Mouse (Mus musculus): Measurements from ENCODE around the gene Cox8c. TPM values are rescaled to one million over a fixed set of nuclear protein-coding genes. Genes with fewer than 3 reads are reported as not detected.

Cox8c gene
- not detected in 2 replicates for polyA plus RNA-seq (2015; fragmentation: Nextera tagmentation; extraction: Ambion mirVana)

DNA sequence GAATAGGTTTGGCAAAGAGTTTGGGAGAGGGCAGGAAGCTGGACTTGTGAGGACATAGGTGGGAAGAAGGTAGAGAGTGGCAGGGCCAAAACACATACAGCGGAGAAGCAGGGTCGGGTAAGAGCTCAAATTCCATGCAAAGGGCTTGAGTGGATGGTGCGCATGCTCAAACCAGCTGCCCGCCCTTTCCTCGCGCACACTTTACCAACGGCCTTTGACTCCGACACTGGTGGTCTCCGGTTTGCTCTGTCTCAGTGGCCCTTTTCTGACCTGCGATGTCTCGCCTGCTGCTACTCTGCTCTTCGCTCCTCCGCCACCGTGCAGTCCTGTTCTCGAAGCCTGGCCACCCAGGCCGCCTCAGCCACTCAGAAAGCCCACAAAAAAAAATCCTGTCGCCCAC, at the start of gene Cox8c:
Cox8c (plus strand) TSS at position 226 of the 400 bp plus-strand sequence.
- Histone ChIP-seq H3K4me3 (replicated peaks; ENCODE audit: low read length) (no peak within 1 kb of the TSS), H3K27ac (ENCODE audit: low read length) (no peak within 1 kb of the TSS), H3K9me3 (replicated peaks; ENCODE audit: control insufficient read depth, low read length) (no peaks in the 10 kb centered on the region), H3K9ac (ENCODE audit: low read length) (no peak within 1 kb of the TSS), H3K27me3 (ENCODE audit: control insufficient read depth, insufficient read depth, low read length) (no peaks in the 10 kb centered on the region), H3K4me1 (ENCODE audit: control insufficient read depth, insufficient read depth, low read length) (no peaks in the 10 kb centered on the region), H3K36me3 (ENCODE audit: control insufficient read depth, insufficient read depth, low read length) (no peaks in the 10 kb centered on the region), H3K4me2 (ENCODE audit: low read depth, low read length) (no peak within 1 kb of the TSS)
- WGBS, result 89% methylated on average over 17 of the region's 17 CpGs
- ATAC-seq (ENCODE audit: insufficient read depth, low FRiP score), result no peak

DNA sequence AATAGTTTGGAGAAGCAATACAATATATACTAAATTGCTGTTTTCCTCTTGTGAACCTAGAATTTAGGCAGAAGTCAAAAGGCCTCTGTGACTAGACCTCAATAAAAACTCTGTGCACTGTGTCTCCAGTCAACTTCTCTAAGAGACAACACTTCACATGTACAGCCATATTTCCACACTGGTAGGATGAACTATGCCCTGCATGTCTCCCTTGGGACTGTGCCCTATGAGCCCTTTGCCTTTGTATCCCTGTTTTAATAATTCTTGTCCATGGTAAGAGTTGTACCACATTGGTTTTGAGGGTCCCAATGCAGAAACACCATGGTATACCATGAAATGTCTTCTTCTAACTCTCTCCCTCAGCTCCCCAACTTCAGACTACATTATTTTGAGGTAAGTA, 38.3 kb upstream of the Cox8c start:
- H3K9me3 ChIP-seq (replicated peaks; ENCODE audit: control insufficient read depth, low read length), result no peaks in the 10 kb centered on the region
- no peak for ATAC-seq (ENCODE audit: insufficient read depth, low FRiP score)
- no peaks in the 10 kb centered on the region for H3K27me3 ChIP-seq (ENCODE audit: control insufficient read depth, insufficient read depth, low read length)

DNA sequence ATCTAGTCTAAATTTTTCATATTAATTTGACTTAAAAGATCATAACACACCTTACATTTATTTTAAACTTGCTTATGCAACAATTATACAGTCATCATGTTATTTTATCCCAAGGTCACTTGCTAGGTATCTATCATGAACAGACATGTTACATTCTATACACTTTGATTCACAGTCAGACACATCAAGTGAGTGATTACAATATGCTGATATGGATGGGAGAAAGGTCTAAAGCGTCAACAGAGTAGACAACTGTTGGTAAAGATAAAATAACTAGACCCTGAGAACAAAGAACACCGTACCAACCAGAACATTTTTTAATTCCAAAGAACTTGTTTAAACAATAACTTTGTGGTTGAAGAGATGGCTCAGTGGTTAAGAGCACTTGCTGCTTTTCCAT, 29.3 kb upstream of the Cox8c start:
- Histone ChIP-seq H3K9ac (ENCODE audit: low read length) (no peak overlapping the region), H3K4me3 (replicated peaks; ENCODE audit: low read length) (no peak overlapping the region), H3K27ac (ENCODE audit: low read length) (no peak overlapping the region), H3K4me2 (ENCODE audit: low read depth, low read length) (no peak overlapping the region), H3K27me3 (ENCODE audit: control insufficient read depth, insufficient read depth, low read length) (no peaks in the 10 kb centered on the region), H3K4me1 (ENCODE audit: control insufficient read depth, insufficient read depth, low read length) (0 out of 2 replicates have a peak, but pooled peaks cover 2% of the 10 kb centered on the region), H3K36me3 (ENCODE audit: control insufficient read depth, insufficient read depth, low read length) (no peaks in the 10 kb centered on the region), H3K9me3 (replicated peaks; ENCODE audit: control insufficient read depth, low read length) (no peaks in the 10 kb centered on the region)
- no peak for ATAC-seq (ENCODE audit: insufficient read depth, low FRiP score)
- 85% methylated on average over 2 of the region's 2 CpGs for WGBS

More for the DNA sequence above, 38.3 kb upstream of the Cox8c start:
- no peak overlapping the region for H3K27ac ChIP-seq (ENCODE audit: low read length)
- no peak overlapping the region for H3K4me2 ChIP-seq (ENCODE audit: low read depth, low read length)
- H3K4me3 ChIP-seq (replicated peaks; ENCODE audit: low read length), result no peak overlapping the region
- H3K4me1 ChIP-seq (ENCODE audit: control insufficient read depth, insufficient read depth, low read length), result no peaks in the 10 kb centered on the region
- H3K9ac ChIP-seq (ENCODE audit: low read length), result no peak overlapping the region
- no peaks in the 10 kb centered on the region for H3K36me3 ChIP-seq (ENCODE audit: control insufficient read depth, insufficient read depth, low read length)

DNA sequence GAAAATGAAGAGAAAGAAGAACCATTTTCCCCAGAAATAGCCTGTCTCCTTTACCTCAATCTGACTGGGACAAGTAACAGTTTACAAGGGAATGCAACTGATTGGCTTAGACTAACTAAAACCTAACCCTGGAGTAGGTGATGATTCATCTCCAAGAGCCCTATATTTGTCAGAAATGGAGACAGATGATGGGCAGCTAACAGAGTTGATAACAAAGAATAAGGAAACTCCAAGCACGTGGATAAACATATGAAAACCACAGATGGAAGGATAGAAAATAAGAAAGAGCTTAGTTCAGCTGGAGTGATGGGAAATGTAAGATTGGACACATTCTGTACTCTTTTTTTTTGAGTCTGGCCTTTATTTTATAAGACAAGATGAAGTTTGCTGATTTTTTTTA, 28.6 kb upstream of the Cox8c start:
- H3K36me3 ChIP-seq (ENCODE audit: control insufficient read depth, insufficient read depth, low read length), result no peaks in the 10 kb centered on the region
- WGBS, result 75% methylated on average over 1 of the region's 1 CpGs

DNA sequence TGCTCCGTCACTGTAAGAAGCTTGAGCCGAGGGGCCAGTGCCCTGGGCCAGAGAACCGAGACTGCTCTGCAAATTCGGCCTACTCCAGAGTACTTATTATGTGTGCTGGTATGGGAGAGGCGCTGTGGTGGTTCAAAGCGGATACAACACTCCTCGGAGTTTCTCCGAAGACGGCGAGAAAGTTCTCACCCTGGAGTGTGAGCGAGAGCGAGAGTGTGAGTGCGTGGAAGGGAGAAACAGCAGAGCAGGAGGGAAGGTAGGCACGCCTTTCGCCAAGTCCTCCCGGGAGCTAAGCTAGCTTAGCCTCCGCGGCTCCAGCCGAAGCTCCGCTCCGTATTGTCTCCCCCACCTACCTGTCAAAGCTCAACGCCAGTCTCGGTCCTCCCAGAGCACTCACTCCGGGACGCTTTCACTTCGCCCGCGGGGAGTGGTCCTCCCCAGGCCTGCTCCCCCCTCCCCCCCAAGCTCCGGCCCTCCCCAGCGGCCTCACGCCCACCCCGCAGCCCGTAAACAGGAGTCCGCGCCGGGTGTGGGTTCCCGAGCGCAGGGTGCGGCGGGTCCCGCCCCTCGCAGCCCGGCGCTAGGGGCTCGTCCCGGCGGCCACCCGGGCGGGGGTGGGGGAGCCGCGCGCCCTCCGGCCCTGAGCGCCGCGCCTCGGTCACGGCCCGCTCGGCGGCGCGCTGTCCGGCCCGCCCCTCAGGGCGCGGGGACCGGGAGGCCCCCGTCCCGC, 21.6 kb upstream of the Cox8c start:
- Histone ChIP-seq H3K4me3 (replicated peaks; ENCODE audit: low read length) (peak overlapping the region; percentile 89), H3K4me1 (ENCODE audit: control insufficient read depth, insufficient read depth, low read length) (peaks cover 23% of the 10 kb centered on the region), H3K9ac (ENCODE audit: low read length) (peak overlapping the region; percentile 96), H3K27ac (ENCODE audit: low read length) (peak overlapping the region; percentile 96), H3K27me3 (ENCODE audit: control insufficient read depth, insufficient read depth, low read length) (no peaks in the 10 kb centered on the region), H3K4me2 (ENCODE audit: low read depth, low read length) (peak overlapping the region; percentile 73), H3K36me3 (ENCODE audit: control insufficient read depth, insufficient read depth, low read length) (no peaks in the 10 kb centered on the region), H3K9me3 (replicated peaks; ENCODE audit: control insufficient read depth, low read length) (no peaks in the 10 kb centered on the region)
- ATAC-seq (ENCODE audit: insufficient read depth, low FRiP score), result peak; percentile 82
- 1% methylated on average over 69 of the region's 70 CpGs for WGBS

More for the DNA sequence above, 28.6 kb upstream of the Cox8c start:
- ATAC-seq (ENCODE audit: insufficient read depth, low FRiP score), result no peak
- H3K9me3 ChIP-seq (replicated peaks; ENCODE audit: control insufficient read depth, low read length), result no peaks in the 10 kb centered on the region
- H3K4me3 ChIP-seq (replicated peaks; ENCODE audit: low read length), result no peak overlapping the region
- no peak overlapping the region for H3K4me2 ChIP-seq (ENCODE audit: low read depth, low read length)
- no peak overlapping the region for H3K27ac ChIP-seq (ENCODE audit: low read length)
- H3K4me1 ChIP-seq (ENCODE audit: control insufficient read depth, insufficient read depth, low read length), result peaks cover 4% of the 10 kb centered on the region; the same call in 1 of the 2 replicates
- H3K9ac ChIP-seq (ENCODE audit: low read length), result no peak overlapping the region
- no peaks in the 10 kb centered on the region for H3K27me3 ChIP-seq (ENCODE audit: control insufficient read depth, insufficient read depth, low read length)

DNA sequence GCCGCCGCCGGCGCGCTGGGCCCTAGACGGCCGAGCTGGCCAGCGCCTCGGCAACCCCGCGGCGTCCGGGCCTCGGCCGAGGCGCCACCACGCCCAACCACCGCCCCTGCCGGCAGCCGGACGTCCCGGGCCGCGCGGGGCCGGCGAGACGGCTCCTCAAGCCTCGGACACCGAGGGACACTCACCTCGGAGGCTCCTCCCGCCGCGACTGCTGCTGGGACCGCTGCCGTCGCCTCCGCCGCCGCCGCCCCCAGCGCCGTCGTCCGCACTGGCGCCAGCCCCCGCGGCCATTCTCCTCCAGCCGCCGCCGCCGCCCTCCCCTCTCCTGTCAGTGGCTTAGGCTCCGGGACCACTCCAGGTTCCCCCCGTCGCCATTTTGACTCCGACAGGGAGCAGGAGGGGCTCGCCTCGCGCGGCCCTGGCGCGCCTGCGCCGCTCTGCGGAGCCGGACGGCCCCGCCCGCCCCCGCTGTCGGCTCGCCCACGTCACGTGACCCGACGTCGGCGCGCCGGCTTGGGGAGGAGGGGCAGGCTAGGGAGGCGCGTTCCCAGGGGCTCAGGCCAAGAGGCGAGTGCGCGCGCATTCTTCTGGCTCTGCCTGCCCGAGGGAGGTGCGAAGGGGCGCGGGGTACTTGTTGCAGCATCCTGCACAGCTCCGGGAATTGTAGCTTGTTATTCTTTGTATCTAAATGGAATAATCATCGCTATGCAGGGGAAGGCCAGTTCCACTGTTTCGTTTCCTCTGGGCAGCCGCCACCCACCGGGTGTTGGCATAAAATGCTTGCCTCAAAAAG, 20.9 kb upstream of the Cox8c start, which contains the start of gene Btbd7:
Btbd7 (minus strand) TSS at position 441 of the 793 bp plus-strand sequence.
- under 1% methylated on average over 80 of the region's 95 CpGs for WGBS
- Histone ChIP-seq H3K36me3 (ENCODE audit: control insufficient read depth, insufficient read depth, low read length) (no peaks in the 10 kb centered on the region), H3K4me2 (ENCODE audit: low read depth, low read length) (peak within 1 kb of the TSS; percentile 73), H3K9ac (ENCODE audit: low read length) (peak within 1 kb of the TSS; percentile 96), H3K27me3 (ENCODE audit: control insufficient read depth, insufficient read depth, low read length) (no peaks in the 10 kb centered on the region), H3K27ac (ENCODE audit: low read length) (peak within 1 kb of the TSS; percentile 96), H3K4me1 (ENCODE audit: control insufficient read depth, insufficient read depth, low read length) (peaks cover 23% of the 10 kb centered on the region), H3K4me3 (replicated peaks; ENCODE audit: low read length) (peak within 1 kb of the TSS; percentile 89), H3K9me3 (replicated peaks; ENCODE audit: control insufficient read depth, low read length) (no peaks in the 10 kb centered on the region)
- ATAC-seq (ENCODE audit: insufficient read depth, low FRiP score), result peak; percentile 95

DNA sequence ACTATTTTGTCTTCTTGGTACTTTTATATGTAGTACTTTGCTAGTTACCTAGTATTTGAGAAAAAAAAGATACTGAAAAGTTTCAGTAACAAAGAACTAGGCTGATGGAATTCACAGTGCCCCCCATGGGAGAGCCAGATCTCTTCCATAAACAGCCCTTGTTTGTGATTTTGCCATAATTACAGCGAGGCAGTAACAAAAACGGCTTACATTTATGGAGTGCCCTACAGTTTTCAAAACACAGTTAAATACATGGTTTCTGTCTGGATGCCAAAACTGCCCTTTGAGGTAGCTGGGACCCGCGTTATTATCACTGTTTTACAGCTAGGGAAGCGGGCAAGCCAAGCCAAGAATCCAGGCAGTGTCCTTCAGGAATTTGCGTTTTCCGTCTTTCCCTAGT, 20.2 kb upstream of the Cox8c start:
- H3K9ac ChIP-seq (ENCODE audit: low read length), result peak overlapping the region; percentile 74; the same call in 1 of the 2 replicates
- H3K27ac ChIP-seq (ENCODE audit: low read length), result peak overlapping the region; percentile 34; the same call in 1 of the 2 replicates
- no peaks in the 10 kb centered on the region for H3K9me3 ChIP-seq (replicated peaks; ENCODE audit: control insufficient read depth, low read length)
- H3K4me1 ChIP-seq (ENCODE audit: control insufficient read depth, insufficient read depth, low read length), result peaks cover 23% of the 10 kb centered on the region
- peak overlapping the region; percentile 65 for H3K4me2 ChIP-seq (ENCODE audit: low read depth, low read length)
- no peaks in the 10 kb centered on the region for H3K36me3 ChIP-seq (ENCODE audit: control insufficient read depth, insufficient read depth, low read length)
- 30% methylated on average over 7 of the region's 7 CpGs for WGBS
- ATAC-seq (ENCODE audit: insufficient read depth, low FRiP score), result no peak
- no peaks in the 10 kb centered on the region for H3K27me3 ChIP-seq (ENCODE audit: control insufficient read depth, insufficient read depth, low read length)
- peak overlapping the region; percentile 89 for H3K4me3 ChIP-seq (replicated peaks; ENCODE audit: low read length)

DNA sequence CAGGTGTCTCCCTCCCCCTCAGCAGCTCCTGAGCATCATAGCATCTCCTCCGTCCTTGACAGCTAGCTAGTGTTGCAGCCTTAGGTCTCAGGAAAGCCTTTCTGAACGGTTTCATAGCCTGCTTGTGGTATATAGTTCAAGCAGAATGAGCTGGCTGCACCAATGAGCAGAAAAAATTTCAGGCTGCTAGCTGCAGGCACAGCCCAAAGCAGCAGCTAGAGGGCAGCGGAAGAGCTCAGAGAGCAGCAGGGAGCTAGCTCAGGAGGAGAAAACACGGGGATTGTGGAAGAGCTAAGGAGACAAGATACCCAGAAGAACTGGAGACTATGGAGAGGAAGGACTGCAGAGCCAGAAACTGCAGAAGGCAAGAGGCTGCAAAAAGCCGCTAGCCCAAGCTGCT, 13.4 kb upstream of the Cox8c start:
- no peak overlapping the region for H3K9ac ChIP-seq (ENCODE audit: low read length)
- ATAC-seq (ENCODE audit: insufficient read depth, low FRiP score), result no peak

DNA sequence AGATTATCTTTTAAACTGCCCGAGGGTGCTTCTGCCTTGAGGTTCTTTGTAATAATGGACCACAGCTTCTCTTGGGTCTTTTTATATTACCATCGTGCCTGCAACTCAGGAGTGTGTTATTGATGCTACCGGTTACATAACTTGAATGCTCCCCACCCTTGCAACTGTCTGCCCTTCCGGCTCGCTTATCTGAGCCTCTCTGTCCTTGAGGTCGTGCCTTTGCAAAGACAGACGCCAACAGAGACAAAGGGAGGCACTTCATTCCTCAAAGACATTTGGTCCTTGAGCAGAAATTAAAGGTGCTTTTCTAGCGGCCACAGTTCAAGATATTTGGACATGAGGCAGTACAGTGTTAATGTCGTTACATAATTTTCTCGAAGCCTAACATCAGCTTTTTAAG, 11.8 kb upstream of the Cox8c start:
- WGBS, result 62% methylated on average over 10 of the region's 10 CpGs
- no peaks in the 10 kb centered on the region for H3K36me3 ChIP-seq (ENCODE audit: control insufficient read depth, insufficient read depth, low read length)
- no peak for ATAC-seq (ENCODE audit: insufficient read depth, low FRiP score)

More for the DNA sequence above, 13.4 kb upstream of the Cox8c start:
- H3K27ac ChIP-seq (ENCODE audit: low read length), result no peak overlapping the region
- H3K36me3 ChIP-seq (ENCODE audit: control insufficient read depth, insufficient read depth, low read length), result no peaks in the 10 kb centered on the region
- H3K4me3 ChIP-seq (replicated peaks; ENCODE audit: low read length), result no peak overlapping the region
- no peaks in the 10 kb centered on the region for H3K27me3 ChIP-seq (ENCODE audit: control insufficient read depth, insufficient read depth, low read length)
- H3K4me2 ChIP-seq (ENCODE audit: low read depth, low read length), result no peak overlapping the region
- 18% methylated on average over 5 of the region's 5 CpGs for WGBS
- no peaks in the 10 kb centered on the region for H3K9me3 ChIP-seq (replicated peaks; ENCODE audit: control insufficient read depth, low read length)
- no peaks in the 10 kb centered on the region for H3K4me1 ChIP-seq (ENCODE audit: control insufficient read depth, insufficient read depth, low read length)

More for the DNA sequence above, 11.8 kb upstream of the Cox8c start:
- H3K4me2 ChIP-seq (ENCODE audit: low read depth, low read length), result no peak overlapping the region
- no peak overlapping the region for H3K9ac ChIP-seq (ENCODE audit: low read length)
- H3K27ac ChIP-seq (ENCODE audit: low read length), result no peak overlapping the region
- H3K27me3 ChIP-seq (ENCODE audit: control insufficient read depth, insufficient read depth, low read length), result no peaks in the 10 kb centered on the region
- H3K9me3 ChIP-seq (replicated peaks; ENCODE audit: control insufficient read depth, low read length), result no peaks in the 10 kb centered on the region; the same call in 1 of the 2 replicates
- no peaks in the 10 kb centered on the region for H3K4me1 ChIP-seq (ENCODE audit: control insufficient read depth, insufficient read depth, low read length)
- H3K4me3 ChIP-seq (replicated peaks; ENCODE audit: low read length), result no peak overlapping the region
